Mouse (Mus musculus): ENCODE results near the gene March9.
"Not testable (repeated sequence)": the region's sequence is repeated elsewhere in the genome, so short reads cannot be mapped to it uniquely, and the experiment has no call there.

The March9 gene

GRCm38 (mm10) chr10:127062503-127062902 is 2.5 kb upstream of the March9 start:
- DNase-seq (ENCODE audit: low read depth) = no peak

- not testable (repeated sequence) for DNase-seq (ENCODE audit: low read depth)
Observed at GRCm38 (mm10) chr10:127062101-127062500, 2.1 kb upstream of the March9 start.

DNA sequence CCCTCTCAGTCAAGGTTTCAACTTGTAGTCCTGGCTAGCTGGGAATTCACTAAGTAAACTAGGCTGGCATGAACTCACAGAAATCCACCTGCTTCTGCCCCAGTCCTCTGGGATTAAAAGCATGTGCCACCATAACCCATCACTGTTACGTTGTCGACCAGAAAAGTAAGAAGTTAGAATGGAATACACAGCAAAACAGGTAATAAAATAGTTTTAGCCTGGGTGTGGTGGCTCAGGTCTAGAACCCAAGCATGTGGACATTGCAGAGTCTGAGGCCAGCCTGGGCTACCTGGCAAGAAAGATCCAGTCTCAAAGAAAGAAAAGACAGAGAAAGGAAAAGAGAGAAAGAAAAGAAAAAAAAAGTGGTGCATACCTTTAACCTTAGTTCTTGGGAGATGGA is 1.5 kb upstream of the March9 start:
- DNase-seq (ENCODE audit: low read depth) = no peak

DNA sequence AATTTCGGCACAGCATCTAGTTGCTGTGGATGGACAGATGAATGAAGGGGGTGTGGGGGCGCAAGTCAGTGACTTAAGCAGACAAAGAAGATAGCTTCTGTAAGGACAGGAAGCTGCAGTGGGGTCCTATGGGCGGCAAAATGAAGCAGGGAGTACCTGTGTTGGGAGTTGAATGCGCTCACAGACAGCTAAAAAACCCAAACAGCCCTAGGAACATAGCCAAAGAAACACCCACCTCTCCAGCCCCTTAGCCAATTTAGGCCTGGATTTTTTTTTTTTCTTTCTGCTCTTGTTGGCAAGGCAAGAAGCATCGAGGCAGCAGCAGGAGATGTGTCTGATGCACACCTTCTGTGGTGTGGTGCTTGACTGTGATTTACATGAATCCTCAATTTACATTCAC is 1.1 kb upstream of the March9 start:
- DNase-seq (ENCODE audit: low read depth) = no peak

DNA sequence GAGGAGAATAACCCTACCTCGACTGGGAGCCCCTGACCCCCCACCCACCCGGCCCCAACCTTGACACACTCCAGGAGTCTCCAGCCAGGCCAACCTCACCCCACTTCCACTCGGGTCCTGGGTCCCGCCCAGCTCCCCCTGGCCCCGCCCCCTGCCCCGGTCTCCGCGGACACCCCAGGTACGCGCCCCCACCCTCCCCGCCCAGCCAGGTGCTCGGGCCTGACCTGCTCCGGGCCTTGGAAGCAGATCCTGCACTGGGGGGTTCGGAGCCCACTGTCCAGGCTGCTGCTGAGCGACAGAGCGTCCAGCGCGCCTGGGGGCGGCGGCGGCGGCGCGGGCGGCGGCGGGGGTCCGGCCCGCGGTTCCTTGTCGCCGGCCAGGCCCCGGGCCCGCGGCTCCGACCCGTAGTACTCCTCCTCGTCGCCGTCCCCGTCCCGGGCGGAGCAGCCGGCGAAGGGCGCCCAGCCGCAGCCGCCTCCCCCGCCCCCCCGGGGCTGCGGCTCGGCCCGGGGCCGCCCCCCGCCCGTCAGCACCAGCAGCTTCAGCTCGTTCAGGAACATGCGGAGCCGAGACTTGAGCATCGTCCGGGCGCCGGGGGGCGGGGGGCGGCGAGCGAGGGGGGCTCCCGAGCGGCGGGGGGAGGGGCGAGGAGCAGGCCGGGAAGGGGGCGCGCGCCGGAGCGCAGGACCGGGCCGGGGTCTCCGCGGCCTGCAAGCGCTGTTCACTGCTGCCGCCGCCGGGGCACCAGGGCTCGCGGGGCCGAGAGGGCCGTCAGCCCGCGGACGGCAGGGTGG is 613 bp downstream of the March9 start:
- no peak for DNase-seq (ENCODE audit: low read depth)

- DNase-seq (ENCODE audit: low read depth) = no peak
Observed at GRCm38 (mm10) chr10:127058708-127059107, 1.3 kb downstream of the March9 start.

DNA sequence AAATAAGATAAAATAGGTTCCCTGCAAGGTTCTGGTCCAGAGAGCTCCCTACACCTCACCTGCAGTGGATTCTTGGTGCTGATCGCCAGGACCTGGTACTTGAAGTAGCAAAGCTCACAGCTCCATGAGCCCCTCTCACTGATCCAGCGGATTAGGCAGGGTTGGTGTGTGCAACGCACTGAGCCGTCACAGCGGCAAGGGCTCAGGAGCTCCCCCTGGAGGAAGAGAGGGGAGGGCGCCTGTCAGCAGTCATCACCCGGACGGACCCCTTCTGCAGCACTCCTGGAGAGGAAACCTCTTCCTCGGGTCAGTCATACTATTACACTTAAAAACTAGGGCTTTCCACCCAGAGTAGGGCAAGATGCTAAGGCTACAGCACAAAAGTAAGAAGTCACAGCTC is 1.8 kb downstream of the March9 start:
- no peak for DNase-seq (ENCODE audit: low read depth)

DNA sequence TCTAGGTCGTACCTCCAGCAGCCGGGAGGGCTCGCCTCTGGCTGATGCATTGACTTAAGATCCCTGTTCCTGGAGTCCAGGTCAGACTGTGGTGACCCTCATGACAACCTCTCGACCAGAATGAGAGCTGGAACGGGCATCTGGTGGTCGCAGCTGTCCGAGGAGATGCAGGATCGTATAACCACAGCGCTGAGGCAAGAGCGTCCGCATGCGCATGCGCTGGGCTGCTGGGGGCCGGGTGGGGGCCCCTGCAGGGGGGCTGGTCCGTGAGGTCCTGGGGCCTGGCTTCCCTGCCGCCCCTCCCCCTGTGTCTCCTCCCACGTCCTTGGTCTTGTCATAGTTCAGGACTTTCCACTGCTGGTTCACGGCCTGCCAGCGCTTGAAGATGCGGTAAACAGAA is 3.5 kb downstream of the March9 start:
- DNase-seq (ENCODE audit: low read depth) = no peak

DNA sequence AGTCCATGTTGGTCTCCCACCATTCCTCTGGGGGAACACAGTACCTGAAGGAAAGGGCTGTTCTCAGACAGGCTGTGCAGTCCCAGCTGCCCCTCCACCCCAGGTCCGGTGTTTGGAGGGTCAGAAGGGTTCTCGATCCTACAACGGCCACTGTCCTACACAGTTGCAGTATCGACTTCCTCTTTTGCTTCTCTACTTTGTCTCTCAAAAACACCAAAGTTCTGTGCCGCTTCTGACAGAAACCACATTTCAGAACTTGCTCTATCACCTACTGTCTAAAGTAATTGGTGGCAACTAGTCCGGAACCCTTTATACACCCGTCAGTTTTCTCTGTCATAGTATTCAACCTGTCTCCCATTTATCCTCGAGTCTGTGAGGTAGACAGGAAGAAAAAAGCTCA is 4.6 kb downstream of the March9 start:
- no peak for DNase-seq (ENCODE audit: low read depth)

DNA sequence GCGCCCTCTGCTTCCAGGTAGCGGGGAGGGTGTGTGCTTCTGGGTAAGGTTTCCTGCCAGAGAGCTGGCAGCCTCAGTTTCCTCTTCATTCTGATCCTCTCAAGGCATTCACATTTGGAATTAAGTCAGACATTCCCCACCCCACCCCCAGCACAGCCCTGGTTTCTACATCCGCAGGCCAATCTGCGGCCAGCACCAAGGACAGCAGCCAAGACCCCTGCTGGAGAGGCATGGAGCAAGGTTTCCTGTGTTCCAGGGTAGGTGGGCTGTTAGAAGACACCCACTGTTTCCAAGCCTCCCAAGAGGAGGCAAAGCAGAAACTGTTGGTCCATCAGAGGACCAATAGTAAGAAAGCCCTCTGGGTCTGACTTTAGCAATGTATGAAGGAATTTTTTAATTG is 5.3 kb downstream of the March9 start:
- no peak for DNase-seq (ENCODE audit: low read depth)

- DNase-seq (ENCODE audit: low read depth) = no peak
Observed at GRCm38 (mm10) chr10:127050119-127050474, 9.9 kb downstream of the March9 start.

DNA sequence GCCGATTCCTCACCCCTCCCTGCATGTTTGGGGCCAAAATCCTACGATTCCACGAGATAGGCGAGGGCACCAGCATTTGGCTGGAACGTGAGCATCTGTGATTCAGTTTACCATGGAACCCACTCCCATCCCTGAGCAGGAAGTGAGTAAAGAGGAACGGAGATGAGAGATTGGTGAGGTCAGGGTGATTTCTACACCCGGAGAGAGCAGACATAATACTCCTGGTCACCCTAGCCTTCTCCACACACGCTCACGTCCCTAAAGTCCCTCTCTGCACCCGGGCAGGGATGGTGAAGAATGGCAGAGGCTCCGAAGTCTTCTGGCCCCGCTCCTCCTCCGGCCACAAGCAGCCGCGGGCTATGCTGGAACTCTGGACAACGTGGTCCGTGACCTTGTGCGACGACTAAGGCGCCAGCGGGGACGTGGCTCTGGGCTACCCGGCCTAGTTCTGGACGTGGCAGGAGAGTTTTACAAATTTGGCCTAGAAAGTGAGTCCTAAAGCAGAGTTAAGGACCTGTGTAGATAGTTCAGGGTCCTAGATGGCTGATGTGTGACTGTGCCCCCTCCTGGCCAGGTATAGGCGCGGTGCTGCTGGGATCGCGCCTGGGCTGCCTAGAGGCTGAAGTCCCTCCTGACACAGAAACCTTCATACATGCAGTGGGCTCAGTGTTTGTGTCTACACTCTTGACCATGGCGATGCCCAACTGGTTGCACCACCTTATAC is 10.4 kb downstream of the March9 start:
- no peak for DNase-seq (ENCODE audit: low read depth)

DNA sequence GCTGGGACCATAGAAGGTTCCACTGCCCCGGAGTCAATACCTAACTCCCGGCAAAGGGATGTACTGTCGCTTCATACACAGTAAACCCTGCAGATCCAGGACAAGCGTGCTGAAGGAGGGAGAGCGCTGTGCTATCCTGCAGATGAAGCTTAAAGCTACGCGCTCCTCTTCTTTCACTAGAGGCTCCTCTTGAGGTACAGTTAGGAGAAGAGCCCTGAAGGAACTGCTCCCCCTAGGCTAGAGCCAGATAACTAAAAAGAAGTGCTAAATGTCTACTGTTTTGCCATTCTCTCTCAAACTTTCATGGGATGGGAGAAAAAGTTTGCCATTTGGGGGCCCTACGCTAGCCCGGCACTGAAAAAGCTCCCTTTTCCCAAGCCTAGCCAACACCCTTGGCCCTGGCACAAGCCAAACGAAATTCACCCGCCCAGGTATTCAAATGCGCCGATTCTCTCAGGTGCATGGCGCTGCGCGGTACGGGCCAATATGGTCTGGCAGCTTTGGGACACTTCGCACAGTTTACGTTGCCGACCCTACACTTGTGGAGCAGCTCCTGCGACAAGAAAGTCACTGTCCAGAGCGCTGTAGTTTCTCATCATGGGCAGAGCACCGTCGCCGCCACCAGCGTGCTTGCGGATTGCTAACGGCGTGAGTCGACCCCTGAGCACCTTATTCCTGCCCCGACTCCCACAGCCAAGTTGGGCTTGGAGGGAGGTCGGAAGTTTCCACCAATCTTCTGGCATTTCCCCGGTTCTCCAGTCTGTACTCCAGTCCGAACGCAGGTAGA is 11.2 kb downstream of the March9 start:
- no peak for DNase-seq (ENCODE audit: low read depth)

DNA sequence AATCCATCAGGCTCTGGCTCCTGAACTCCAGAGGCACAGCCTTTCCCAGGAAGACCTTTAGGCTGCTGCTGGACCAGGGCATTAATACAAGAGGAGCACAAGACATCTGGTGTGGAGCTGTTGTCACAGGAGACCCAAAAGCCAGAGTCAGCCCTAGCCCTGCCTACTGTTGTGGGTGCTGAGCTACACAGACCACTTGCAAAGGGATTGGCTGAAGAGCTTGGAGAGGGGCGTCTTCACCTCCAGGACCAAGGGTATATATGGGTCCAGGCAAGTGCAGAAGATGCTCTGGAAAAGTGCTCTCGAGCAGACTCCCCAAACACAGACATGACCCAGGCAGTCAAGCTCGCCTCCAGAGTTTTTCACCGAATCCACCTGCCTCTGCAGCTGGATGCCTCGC is 12.0 kb downstream of the March9 start, which contains the start of gene Cyp27b1:
TSS of gene Cyp27b1 (plus strand) at position 297 of the 400 bp plus-strand sequence.
- DNase-seq (ENCODE audit: low read depth) = no peak

- no peak for DNase-seq (ENCODE audit: low read depth)
Observed at GRCm38 (mm10) chr10:127043187-127043586, 16.8 kb downstream of the March9 start.

- DNase-seq (ENCODE audit: low read depth) = no peak
Observed at GRCm38 (mm10) chr10:127042468-127043115, 17.4 kb downstream of the March9 start.

DNA sequence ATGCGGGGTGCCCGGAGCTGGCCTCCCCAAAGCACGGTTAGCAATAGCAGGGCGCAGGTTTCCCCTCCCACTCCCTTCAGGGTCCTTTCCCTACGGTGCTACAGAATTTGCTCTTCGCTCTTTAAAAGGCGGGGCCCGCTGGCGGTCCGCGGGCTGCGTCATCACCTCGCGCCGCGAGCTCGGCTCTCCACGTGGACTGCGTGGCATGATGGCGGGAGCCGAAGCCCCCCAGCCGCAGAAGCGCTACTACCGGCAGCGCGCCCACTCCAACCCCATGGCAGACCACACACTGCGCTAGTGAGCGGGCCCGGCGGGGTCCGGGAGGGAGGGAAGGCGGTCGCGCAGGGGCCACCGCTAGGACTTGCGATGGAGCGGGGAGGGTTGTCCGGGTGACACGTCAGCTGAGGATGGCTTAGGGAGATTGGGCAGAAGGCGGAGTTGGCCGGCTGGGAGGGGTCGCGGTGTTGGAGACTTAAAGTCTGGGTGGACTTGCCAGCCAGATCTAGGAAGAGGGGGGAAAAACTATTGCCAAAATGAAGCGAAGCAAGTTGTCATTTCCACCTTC is 18.1 kb downstream of the March9 start:
- peak; percentile 60 for DNase-seq (ENCODE audit: low read depth)

GRCm38 (mm10) chr10:127041274-127041766 is 18.7 kb downstream of the March9 start, which contains the start of the genes Mettl1 and Eef1akmt3:
Gene Mettl1 (plus strand): TSS chr10:127041414.
Gene Eef1akmt3 (minus strand): TSS chr10:127041513.
- no peak for DNase-seq (ENCODE audit: low read depth)

GRCm38 (mm10) chr10:127040569-127041214 is 19.3 kb downstream of the March9 start:
- no peak for DNase-seq (ENCODE audit: low read depth)

- DNase-seq (ENCODE audit: low read depth) = no peak
Observed at GRCm38 (mm10) chr10:127037641-127038040, 22.3 kb downstream of the March9 start.

- no peak for DNase-seq (ENCODE audit: low read depth)
Observed at GRCm38 (mm10) chr10:127036273-127036672, 23.7 kb downstream of the March9 start.

Data from fibroblast of lung, adult 2 months (primary cell).